Mouse (Mus musculus): ENCODE measurements at regions not wholly inside any gene's neighbourhood (a gene's known extent, or its start where the extent isn't known, plus 50 kb on each side); places are given as distances from the start of the nearest gene placed in this dataset.

DNA sequence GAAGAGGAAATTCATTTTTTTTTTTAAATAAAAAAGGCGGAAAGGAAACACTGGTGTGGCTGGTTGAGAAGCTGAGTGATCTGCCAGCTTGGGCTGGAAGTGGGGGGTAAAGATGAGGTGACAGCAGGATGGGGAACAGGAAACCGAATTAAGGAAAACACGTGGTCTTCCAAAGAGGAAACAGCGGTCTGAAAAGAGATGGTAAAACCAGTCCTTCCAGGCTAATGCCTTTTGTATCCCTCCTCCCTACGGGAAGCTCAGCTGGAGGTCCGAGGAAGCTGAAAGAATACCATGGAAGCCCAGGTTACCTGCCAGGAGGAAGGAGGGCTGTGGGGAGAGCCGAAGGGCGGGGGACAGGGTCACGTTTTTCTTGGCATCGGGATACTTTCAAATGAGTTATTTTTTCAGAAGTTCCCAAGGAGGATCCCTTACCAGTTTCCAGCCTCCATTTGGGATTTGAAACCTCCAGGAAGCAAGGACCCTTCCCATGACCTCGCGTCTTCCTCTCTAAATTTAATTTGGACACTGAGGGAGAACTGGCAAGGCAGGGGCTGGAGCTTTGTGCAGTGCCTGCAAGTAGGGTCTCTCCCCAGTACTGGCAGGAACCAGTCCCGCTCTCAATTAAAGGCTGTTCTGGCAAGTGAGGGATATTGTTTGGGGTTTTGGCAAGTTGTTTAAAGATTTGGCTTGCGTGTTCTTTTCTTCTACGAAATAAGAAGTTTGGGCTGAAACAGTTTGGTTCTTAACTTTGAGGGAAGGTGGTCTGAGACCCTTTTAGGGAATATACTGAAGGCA lies 203.6 kb upstream of the Ankrd55 start:
- no peak overlapping the region for H3K4me3 ChIP-seq (ENCODE audit: low read depth, low read length)
- WGBS = 46% methylated on average over 15 of the region's 15 CpGs
- H3K27ac ChIP-seq (ENCODE audit: low read length) = no peak overlapping the region
- H3K4me1 ChIP-seq (ENCODE audit: control insufficient read depth, insufficient read depth, low read length) = no peaks in the 10 kb centered on the region
- H3K9ac ChIP-seq (ENCODE audit: low read depth, low read length) = no peak overlapping the region
- no peak overlapping the region for H3K4me2 ChIP-seq (ENCODE audit: low read length)
- no peaks in the 10 kb centered on the region for H3K27me3 ChIP-seq (ENCODE audit: control insufficient read depth, insufficient read depth, low read depth, low read length)
- no peaks in the 10 kb centered on the region for H3K9me3 ChIP-seq (replicated peaks; ENCODE audit: control insufficient read depth, low read length, poor library complexity, severe bottlenecking)
- H3K36me3 ChIP-seq (ENCODE audit: control insufficient read depth, insufficient read depth, low read length) = no peaks in the 10 kb centered on the region
- ATAC-seq = no peak

DNA sequence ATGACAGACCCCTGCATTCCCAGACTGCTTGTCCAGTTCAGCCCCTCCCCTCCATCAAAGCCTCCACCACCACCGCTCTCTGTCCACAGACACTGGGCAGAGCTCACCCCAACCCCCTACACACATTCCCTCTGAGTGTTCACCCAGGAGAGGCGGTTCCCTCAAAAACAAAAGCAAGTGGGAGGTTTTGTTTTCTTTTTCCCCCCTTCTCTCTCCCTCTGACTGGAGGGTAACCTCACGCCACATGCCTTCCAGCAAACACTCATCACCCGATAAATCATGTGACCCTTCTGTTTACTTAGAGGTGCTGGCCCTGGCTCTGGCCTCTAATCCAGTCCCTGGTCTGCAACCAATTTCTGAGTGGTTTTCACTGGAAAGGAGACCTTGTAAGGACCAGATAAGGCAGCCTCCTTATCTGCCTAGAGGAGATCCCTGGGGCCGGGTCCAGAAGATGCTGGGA lies 199.9 kb upstream of the Ankrd55 start:
- 28% methylated on average over 5 of the region's 5 CpGs for WGBS
- H3K27ac ChIP-seq (ENCODE audit: low read length) = no peak overlapping the region
- ATAC-seq = no peak
- H3K4me2 ChIP-seq (ENCODE audit: low read length) = no peak overlapping the region
- no peak overlapping the region for H3K4me3 ChIP-seq (ENCODE audit: low read depth, low read length)
- H3K9ac ChIP-seq (ENCODE audit: low read depth, low read length) = no peak overlapping the region
- H3K4me1 ChIP-seq (ENCODE audit: control insufficient read depth, insufficient read depth, low read length) = no peaks in the 10 kb centered on the region
- H3K27me3 ChIP-seq (ENCODE audit: control insufficient read depth, insufficient read depth, low read depth, low read length) = no peaks in the 10 kb centered on the region
- H3K36me3 ChIP-seq (ENCODE audit: control insufficient read depth, insufficient read depth, low read length) = no peaks in the 10 kb centered on the region
- H3K9me3 ChIP-seq (replicated peaks; ENCODE audit: control insufficient read depth, low read length, poor library complexity, severe bottlenecking) = no peaks in the 10 kb centered on the region

DNA sequence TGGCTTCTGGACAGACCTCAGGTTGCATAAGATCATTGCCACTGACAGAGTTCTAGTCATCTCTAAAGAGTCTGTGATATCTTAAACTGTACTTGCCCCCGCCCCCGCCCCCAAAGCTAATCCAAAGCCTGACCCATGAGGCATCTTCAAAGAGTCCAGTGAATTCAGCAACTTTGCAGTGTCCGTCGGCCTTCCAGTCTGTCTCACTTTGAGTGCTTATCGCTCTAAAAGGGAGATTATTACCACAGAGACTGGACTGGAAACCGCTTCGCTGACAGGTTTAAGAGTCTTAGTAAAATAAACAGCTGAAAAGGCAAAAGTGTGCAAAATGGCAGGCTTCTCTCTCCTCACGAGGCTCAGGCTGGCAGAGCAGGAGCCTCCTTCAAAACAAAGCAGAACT lies 197.5 kb upstream of the Ankrd55 start:
- 52% methylated on average over 8 of the region's 8 CpGs for WGBS
- Histone ChIP-seq H3K4me2 (ENCODE audit: low read length) (no peak overlapping the region), H3K36me3 (ENCODE audit: control insufficient read depth, insufficient read depth, low read length) (no peaks in the 10 kb centered on the region), H3K9me3 (replicated peaks; ENCODE audit: control insufficient read depth, low read length, poor library complexity, severe bottlenecking) (no peaks in the 10 kb centered on the region), H3K27me3 (ENCODE audit: control insufficient read depth, insufficient read depth, low read depth, low read length) (no peaks in the 10 kb centered on the region), H3K4me3 (ENCODE audit: low read depth, low read length) (no peak overlapping the region), H3K9ac (ENCODE audit: low read depth, low read length) (no peak overlapping the region), H3K27ac (ENCODE audit: low read length) (no peak overlapping the region), H3K4me1 (ENCODE audit: control insufficient read depth, insufficient read depth, low read length) (no peaks in the 10 kb centered on the region)
- ATAC-seq = no peak

DNA sequence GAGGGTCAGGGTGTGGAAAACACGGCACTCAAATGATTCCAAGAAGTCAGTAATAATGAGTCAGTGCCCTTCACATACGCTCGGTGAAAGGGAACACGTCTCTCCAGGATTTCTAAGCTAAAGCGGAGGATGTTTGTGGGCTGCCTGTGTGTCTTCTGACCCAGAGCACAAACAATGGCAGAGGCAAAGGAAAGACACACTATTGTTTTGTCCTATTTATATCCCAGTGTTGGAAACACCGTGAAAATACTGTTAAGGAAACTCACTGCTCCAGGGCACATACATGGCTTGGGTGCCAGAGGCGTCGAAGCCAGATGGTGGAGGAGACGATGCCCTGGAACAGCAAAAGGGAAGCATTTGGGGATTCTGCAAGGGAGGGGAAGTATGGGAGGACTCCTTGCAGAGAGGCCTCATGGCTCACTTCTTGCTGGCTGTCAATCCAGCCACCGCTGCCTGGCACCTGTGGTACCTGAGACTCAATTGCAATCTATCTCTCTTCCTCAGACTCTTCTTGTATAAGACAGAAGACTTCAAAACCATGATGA lies 192.6 kb upstream of the Ankrd55 start:
- H3K27me3 ChIP-seq (ENCODE audit: control insufficient read depth, insufficient read depth, low read depth, low read length) = no peaks in the 10 kb centered on the region
- no peak overlapping the region for H3K9ac ChIP-seq (ENCODE audit: low read depth, low read length)
- H3K36me3 ChIP-seq (ENCODE audit: control insufficient read depth, insufficient read depth, low read length) = no peaks in the 10 kb centered on the region
- no peaks in the 10 kb centered on the region for H3K9me3 ChIP-seq (replicated peaks; ENCODE audit: control insufficient read depth, low read length, poor library complexity, severe bottlenecking)
- no peak overlapping the region for H3K27ac ChIP-seq (ENCODE audit: low read length)
- H3K4me1 ChIP-seq (ENCODE audit: control insufficient read depth, insufficient read depth, low read length) = peaks cover 4% of the 10 kb centered on the region; the same call in 1 of the 2 replicates
- WGBS = 79% methylated on average over 10 of the region's 10 CpGs
- no peak overlapping the region for H3K4me2 ChIP-seq (ENCODE audit: low read length)
- no peak for ATAC-seq
- H3K4me3 ChIP-seq (ENCODE audit: low read depth, low read length) = no peak overlapping the region

DNA sequence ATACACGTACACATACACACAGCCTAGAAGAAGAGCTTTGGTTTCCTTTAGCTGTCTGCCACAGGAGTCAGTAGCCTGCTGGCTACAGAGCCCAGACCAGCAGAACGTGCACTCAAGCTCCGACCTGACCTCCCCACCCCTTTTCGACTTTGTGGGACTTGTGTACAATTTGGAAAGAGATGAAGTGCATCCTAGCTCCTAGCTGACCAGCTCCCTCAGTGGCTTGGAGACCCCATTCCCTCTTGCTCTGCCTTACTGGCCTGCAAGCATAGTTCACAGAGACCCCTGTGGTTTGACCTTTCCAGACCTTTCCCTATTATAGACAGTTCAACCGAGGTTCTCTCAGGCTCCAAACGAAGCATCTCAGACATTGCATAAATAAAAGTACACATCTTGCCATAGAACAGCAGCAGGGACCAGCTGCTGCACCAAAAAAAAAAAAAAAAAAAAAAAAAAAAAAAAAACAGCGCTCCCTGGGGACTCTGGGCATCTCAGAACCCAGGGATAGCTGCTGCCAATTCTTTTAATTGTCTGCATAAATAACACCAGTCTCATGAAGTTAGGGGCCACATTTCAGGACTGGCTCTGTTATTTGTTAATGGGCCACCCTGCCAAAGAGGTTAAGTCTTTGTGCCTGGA lies 188.2 kb upstream of the Ankrd55 start:
- peak; percentile 56 for ATAC-seq
- 45% methylated on average over 7 of the region's 7 CpGs for WGBS

DNA sequence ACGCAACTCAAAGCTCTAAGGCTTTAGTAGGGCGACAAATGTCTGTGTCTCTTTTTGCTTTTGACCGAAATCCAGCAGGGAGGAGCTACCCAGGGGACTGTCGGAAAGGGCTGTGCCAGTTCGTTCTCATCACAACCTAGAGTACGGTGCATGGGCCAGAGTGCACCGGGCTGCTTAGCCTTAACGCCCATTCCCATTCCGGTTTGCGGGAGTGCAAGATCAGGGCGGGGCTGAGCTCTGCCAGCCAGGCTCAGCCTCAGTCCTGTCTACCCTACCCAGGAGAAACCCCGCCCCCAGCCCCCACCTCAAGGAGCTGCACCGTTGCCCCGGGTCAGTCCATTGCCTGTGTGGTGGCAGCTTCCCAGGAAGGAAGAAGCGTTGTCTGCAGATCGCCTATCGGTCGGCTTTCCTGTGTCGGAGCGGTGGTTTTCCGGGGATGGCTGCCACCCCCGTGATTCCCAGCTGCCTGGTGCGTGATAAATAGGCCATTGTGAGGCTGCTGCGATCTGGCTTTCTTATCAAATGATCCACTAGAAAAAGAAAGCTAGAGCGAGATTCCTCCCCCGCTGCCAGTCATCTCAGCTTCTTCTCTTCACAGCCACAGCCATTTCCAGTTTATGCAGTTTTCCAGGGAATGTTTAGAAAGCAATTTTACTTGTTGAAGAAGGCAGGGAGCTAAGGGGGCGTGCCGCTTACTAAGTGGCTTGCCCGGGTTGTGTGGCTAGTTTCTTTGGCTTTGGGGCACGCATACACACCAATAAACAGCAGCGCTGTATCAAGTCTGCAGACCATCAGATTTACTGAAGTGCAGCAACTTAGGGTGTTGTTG lies 187.4 kb upstream of the Ankrd55 start:
- H3K9me3 ChIP-seq (replicated peaks; ENCODE audit: control insufficient read depth, low read length, poor library complexity, severe bottlenecking) = no peaks in the 10 kb centered on the region
- no peaks in the 10 kb centered on the region for H3K36me3 ChIP-seq (ENCODE audit: control insufficient read depth, insufficient read depth, low read length)
- 1% methylated on average over 30 of the region's 31 CpGs for WGBS
- H3K4me3 ChIP-seq (ENCODE audit: low read depth, low read length) = peak overlapping the region; percentile 51
- no peaks in the 10 kb centered on the region for H3K27me3 ChIP-seq (ENCODE audit: control insufficient read depth, insufficient read depth, low read depth, low read length)
- H3K27ac ChIP-seq (ENCODE audit: low read length) = peak overlapping the region; percentile 90
- ATAC-seq = peak; percentile 96
- peaks cover 11% of the 10 kb centered on the region for H3K4me1 ChIP-seq (ENCODE audit: control insufficient read depth, insufficient read depth, low read length)
- H3K9ac ChIP-seq (ENCODE audit: low read depth, low read length) = peak overlapping the region; percentile 77
- peak overlapping the region; percentile 62 for H3K4me2 ChIP-seq (ENCODE audit: low read length)

More for the DNA sequence above, 188.2 kb upstream of the Ankrd55 start:
- peak overlapping the region; percentile 62 for H3K4me2 ChIP-seq (ENCODE audit: low read length)
- no peaks in the 10 kb centered on the region for H3K27me3 ChIP-seq (ENCODE audit: control insufficient read depth, insufficient read depth, low read depth, low read length)
- peak overlapping the region; percentile 90 for H3K27ac ChIP-seq (ENCODE audit: low read length)
- no peaks in the 10 kb centered on the region for H3K36me3 ChIP-seq (ENCODE audit: control insufficient read depth, insufficient read depth, low read length)
- H3K9me3 ChIP-seq (replicated peaks; ENCODE audit: control insufficient read depth, low read length, poor library complexity, severe bottlenecking) = no peaks in the 10 kb centered on the region
- H3K9ac ChIP-seq (ENCODE audit: low read depth, low read length) = peak overlapping the region; percentile 77
- H3K4me1 ChIP-seq (ENCODE audit: control insufficient read depth, insufficient read depth, low read length) = peaks cover 11% of the 10 kb centered on the region
- peak overlapping the region; percentile 51 for H3K4me3 ChIP-seq (ENCODE audit: low read depth, low read length)

DNA sequence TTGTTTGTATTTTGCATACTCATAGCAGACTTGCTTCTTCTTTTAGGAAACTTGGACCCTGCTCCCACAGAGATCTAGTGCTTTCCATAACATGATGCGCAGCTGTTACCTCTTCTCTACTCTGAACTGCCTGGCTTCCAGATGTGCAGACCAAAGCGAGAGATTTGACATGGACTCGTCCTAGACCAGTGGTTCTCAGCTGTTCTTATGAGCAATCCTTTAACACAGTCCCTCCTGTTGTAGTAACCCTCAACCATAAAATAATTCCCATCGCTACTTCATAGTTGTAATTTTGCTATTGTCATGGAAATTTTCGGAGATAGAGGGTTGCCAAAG lies 186.9 kb upstream of the Ankrd55 start:
- Histone ChIP-seq H3K4me2 (ENCODE audit: low read length) (peak overlapping the region; percentile 62), H3K9me3 (replicated peaks; ENCODE audit: control insufficient read depth, low read length, poor library complexity, severe bottlenecking) (no peaks in the 10 kb centered on the region), H3K9ac (ENCODE audit: low read depth, low read length) (peak overlapping the region; percentile 77), H3K36me3 (ENCODE audit: control insufficient read depth, insufficient read depth, low read length) (no peaks in the 10 kb centered on the region), H3K4me1 (ENCODE audit: control insufficient read depth, insufficient read depth, low read length) (peaks cover 11% of the 10 kb centered on the region), H3K4me3 (ENCODE audit: low read depth, low read length) (peak overlapping the region; percentile 51), H3K27me3 (ENCODE audit: control insufficient read depth, insufficient read depth, low read depth, low read length) (no peaks in the 10 kb centered on the region), H3K27ac (ENCODE audit: low read length) (peak overlapping the region; percentile 90)
- ATAC-seq = peak; percentile 15
- WGBS = 51% methylated on average over 5 of the region's 5 CpGs

DNA sequence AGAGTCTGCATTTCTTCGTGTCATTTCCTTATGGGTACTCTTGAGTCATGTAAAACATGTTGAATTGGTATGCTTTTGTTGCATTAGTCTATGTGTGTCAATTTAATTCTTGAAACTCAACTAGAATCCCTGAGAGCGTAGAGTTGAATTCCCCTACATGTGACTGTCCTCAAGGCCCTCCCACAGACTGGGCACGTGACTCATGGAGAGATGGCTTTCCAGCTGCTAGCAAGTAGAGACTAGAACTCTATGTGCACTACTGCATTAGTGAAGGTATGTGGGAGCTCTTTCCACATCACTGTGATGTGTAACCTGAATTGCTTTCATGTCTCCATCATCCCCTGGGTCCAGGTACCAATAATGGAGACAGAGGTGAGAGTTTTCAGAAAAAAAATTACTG lies 182.3 kb upstream of the Ankrd55 start:
- H3K27ac ChIP-seq (ENCODE audit: low read length) = no peak overlapping the region
- H3K4me3 ChIP-seq (ENCODE audit: low read depth, low read length) = no peak overlapping the region
- ATAC-seq = no peak
- H3K9me3 ChIP-seq (replicated peaks; ENCODE audit: control insufficient read depth, low read length, poor library complexity, severe bottlenecking) = no peaks in the 10 kb centered on the region
- H3K4me2 ChIP-seq (ENCODE audit: low read length) = no peak overlapping the region
- WGBS = 92% methylated on average over 3 of the region's 3 CpGs
- no peak overlapping the region for H3K9ac ChIP-seq (ENCODE audit: low read depth, low read length)
- no peaks in the 10 kb centered on the region for H3K27me3 ChIP-seq (ENCODE audit: control insufficient read depth, insufficient read depth, low read depth, low read length)
- peaks cover 8% of the 10 kb centered on the region for H3K4me1 ChIP-seq (ENCODE audit: control insufficient read depth, insufficient read depth, low read length)
- no peaks in the 10 kb centered on the region for H3K36me3 ChIP-seq (ENCODE audit: control insufficient read depth, insufficient read depth, low read length)

Data from midbrain, embryonic 16.5 days (tissue).